Mouse (Mus musculus) limb, embryonic 14.5 days (tissue): ENCODE measurements at regions not wholly inside any gene's neighbourhood (a gene's known extent, or its start where the extent isn't known, plus 50 kb on each side); places are given as distances from the start of the nearest gene placed in this dataset.
A peak's percentile ranks its signal among the peaks of the same experiment; 100 is the strongest.
"Not testable (repeated sequence)": the region's sequence is repeated elsewhere in the genome, so short reads cannot be mapped to it uniquely, and the experiment has no call there.

Experiments used
- ATAC-seq: fragments of 200-750 bp; cut with Nextera tagmentation; 2 replicates; pipeline ENCODE4 v1.8.0; 2017; ENCODE audit warnings: low read depth, moderate number of reproducible peaks, moderate TSS enrichment; ENCODE audit not compliant: low FRiP score
- DNase-seq: peaks from one replicate; pipeline ENCODE4 v3.0.0-alpha.2; 2015; ENCODE audit warnings: low spot score
- H3K27ac ChIP-seq: fragments of 300-500 bp; sonication (generic); replicated peaks from 2 replicates; pipeline ENCODE4 v1.5.1; 2014; ENCODE audit warnings: low read depth, mild to moderate bottlenecking, low read length, moderate library complexity, mixed read lengths
- H3K27me3 ChIP-seq: fragments of 300-500 bp; sonication (generic); 2 replicates; pipeline ENCODE4 v1.6.1; 2014; ENCODE audit warnings: low read length, mixed read lengths; ENCODE audit not compliant: control insufficient read depth, insufficient read depth
- H3K36me3 ChIP-seq: fragments of 300-500 bp; sonication (generic); 2 replicates; pipeline ENCODE4 v1.6.1; 2014; ENCODE audit warnings: mild to moderate bottlenecking, low read length, moderate library complexity, mixed read lengths; ENCODE audit not compliant: control insufficient read depth, insufficient read depth
- H3K4me1 ChIP-seq: fragments of 300-500 bp; sonication (generic); 2 replicates; pipeline ENCODE4 v1.6.1; 2014; ENCODE audit warnings: antibody characterized with exemption, low read length, mixed read lengths; ENCODE audit not compliant: control insufficient read depth, insufficient read depth
- H3K4me2 ChIP-seq: fragments of 300-500 bp; sonication (generic); replicated peaks from 2 replicates; pipeline ENCODE4 v1.6.1; 2014; ENCODE audit warnings: low read depth, mild to moderate bottlenecking, low read length, moderate library complexity; ENCODE audit not compliant: severe bottlenecking
- H3K4me3 ChIP-seq: fragments of 300-500 bp; sonication (generic); replicated peaks from 2 replicates; pipeline ENCODE4 v1.5.1; 2014; ENCODE audit warnings: low read length
- H3K9ac ChIP-seq: fragments of 300-500 bp; sonication (generic); 2 replicates; pipeline ENCODE4 v1.6.1; 2014; ENCODE audit warnings: mild to moderate bottlenecking, low read depth, low read length, moderate library complexity; ENCODE audit not compliant: severe bottlenecking
- H3K9me3 ChIP-seq: fragments of 300-500 bp; sonication (generic); 2 replicates; pipeline ENCODE4 v1.6.1; 2016; ENCODE audit warnings: low read length; ENCODE audit not compliant: control insufficient read depth
- POLR2A ChIP-seq: fragments of 200-500 bp; IDR thresholded peaks from 2 replicates; pipeline ENCODE4 v1.8.0; 2012; ENCODE audit warnings: inconsistent platforms, mild to moderate bottlenecking, moderate library complexity, borderline replicate concordance; ENCODE audit not compliant: insufficient read depth, insufficient read length; ENCODE audit errors: extremely low read depth
- WGBS: fragments of 180-500 bp; shearing (Covaris S2); extraction: QIAGEN DNeasy Blood & Tissue Kit; methylation state at CpG from one replicate; pipeline ENCODE4 v1.1.7; 2014; 5-methylcytosine and 5-hydroxymethylcytosine counted together

GRCm38 (mm10) chr2:44513080-44513724 lies 414.3 kb downstream of the Gtdc1 start:
- ATAC-seq (no peak), DNase-seq (no peak)
- Histone ChIP-seq H3K4me2 (no peak overlapping the region), H3K9me3 (no peaks in the 10 kb centered on the region), H3K27ac (no peak overlapping the region), H3K4me1 (peaks cover 6% of the 10 kb centered on the region; the same call in 1 of the 2 replicates), H3K9ac (no peak overlapping the region), H3K4me3 (no peak overlapping the region), H3K36me3 (no peaks in the 10 kb centered on the region), H3K27me3 (no peaks in the 10 kb centered on the region)
- no peak for TF ChIP-seq POLR2A
- WGBS = 40% methylated on average over 6 of the region's 6 CpGs

GRCm38 (mm10) chr2:44512334-44512733 lies 415.1 kb downstream of the Gtdc1 start:
- Histone ChIP-seq H3K4me3 (no peak overlapping the region), H3K4me1 (peaks cover 6% of the 10 kb centered on the region; the same call in 1 of the 2 replicates)
- no peak for TF ChIP-seq POLR2A

GRCm38 (mm10) chr2:44509101-44509500 lies 418.4 kb downstream of the Gtdc1 start:
- Histone ChIP-seq H3K4me3 (no peak overlapping the region), H3K27ac (no peak overlapping the region), H3K9ac (no peak overlapping the region), H3K4me2 (no peak overlapping the region), H3K27me3 (no peaks in the 10 kb centered on the region), H3K36me3 (no peaks in the 10 kb centered on the region), H3K4me1 (peaks cover 6% of the 10 kb centered on the region; the same call in 1 of the 2 replicates), H3K9me3 (no peaks in the 10 kb centered on the region)
- no peak for ATAC-seq
- no peak for TF ChIP-seq POLR2A
- no peak for DNase-seq
- 87% methylated on average over 4 of the region's 4 CpGs for WGBS

More at GRCm38 (mm10) chr2:44512334-44512733, 415.1 kb downstream of the Gtdc1 start:
- DNase-seq = peak; percentile 44
- no peaks in the 10 kb centered on the region for H3K27me3 ChIP-seq
- H3K36me3 ChIP-seq = no peaks in the 10 kb centered on the region
- no peak overlapping the region for H3K27ac ChIP-seq
- H3K9me3 ChIP-seq = no peaks in the 10 kb centered on the region
- WGBS = 26% methylated on average over 8 of the region's 8 CpGs
- no peak for ATAC-seq
- H3K9ac ChIP-seq = no peak overlapping the region
- H3K4me2 ChIP-seq = no peak overlapping the region

GRCm38 (mm10) chr2:44504273-44504672 lies 423.2 kb downstream of the Gtdc1 start:
- Histone ChIP-seq H3K9ac (no peak overlapping the region), H3K4me2 (no peak overlapping the region), H3K4me3 (no peak overlapping the region), H3K9me3 (no peaks in the 10 kb centered on the region), H3K36me3 (no peaks in the 10 kb centered on the region), H3K27me3 (no peaks in the 10 kb centered on the region), H3K27ac (no peak overlapping the region), H3K4me1 (no peaks in the 10 kb centered on the region)
- no peak for TF ChIP-seq POLR2A
- no peak for DNase-seq
- ATAC-seq = no peak
- 44% methylated on average over 5 of the region's 6 CpGs for WGBS

GRCm38 (mm10) chr2:44490806-44491205 lies 436.7 kb downstream of the Gtdc1 start:
- not testable (repeated sequence) for H3K9me3 ChIP-seq, H3K27me3 ChIP-seq, H3K4me1 ChIP-seq, H3K27ac ChIP-seq, H3K4me2 ChIP-seq, H3K36me3 ChIP-seq, DNase-seq, H3K9ac ChIP-seq, H3K4me3 ChIP-seq, ATAC-seq
- WGBS = 100% methylated on average over 1 of the region's 1 CpGs
